Mouse (Mus musculus) myocyte (in vitro differentiated cells): ENCODE measurements around the gene Hagh.

Source experiments
- CEBPB ChIP-seq: IDR thresholded peaks from 2 replicates; pipeline ENCODE4 v1.6.1; 2011; ENCODE audit warnings: mild to moderate bottlenecking, moderate library complexity; ENCODE audit not compliant: poor library complexity, insufficient read depth, severe bottlenecking
- MAX ChIP-seq: IDR thresholded peaks from one replicate; pipeline ENCODE4 v1.6.1; 2011; ENCODE audit warnings: low read depth, mild to moderate bottlenecking, control low read depth
- MYOD1 ChIP-seq, 3 experiments: IDR thresholded peaks; one replicate each; pipeline ENCODE4 v1.6.1; 2011; ENCODE audit warnings: control low read depth in 2 of 3, low read depth in 2 of 3, mild to moderate bottlenecking in 2 of 3, moderate library complexity in 1 of 3; ENCODE audit not compliant: insufficient read length in 2 of 3, control insufficient read depth in 1 of 3
- MYOG ChIP-seq, 3 experiments: IDR thresholded peaks; one replicate each; pipeline ENCODE4 v1.6.1; 2011; ENCODE audit warnings: control low read depth in 2 of 3, low read depth in 2 of 3, mild to moderate bottlenecking in 2 of 3; ENCODE audit not compliant: insufficient read length in 2 of 3, control insufficient read depth in 1 of 3, insufficient read depth in 1 of 3
- POLR2A ChIP-seq: IDR thresholded peaks from one replicate; pipeline ENCODE4 v1.6.1; 2011; ENCODE audit warnings: low read depth, mild to moderate bottlenecking, control low read depth, moderate library complexity; ENCODE audit not compliant: insufficient read length
- REST ChIP-seq: IDR thresholded peaks from one replicate; pipeline ENCODE4 v1.6.1; 2011; ENCODE audit warnings: mild to moderate bottlenecking, control low read depth, moderate library complexity; ENCODE audit not compliant: insufficient read depth, insufficient read length
- SRF ChIP-seq: IDR thresholded peaks from one replicate; pipeline ENCODE4 v1.6.1; 2011; ENCODE audit warnings: low read depth; ENCODE audit not compliant: control insufficient read depth, insufficient read length
- TCF12 ChIP-seq: IDR thresholded peaks from one replicate; pipeline ENCODE4 v1.6.1; 2011; ENCODE audit warnings: mild to moderate bottlenecking, control low read depth; ENCODE audit not compliant: poor library complexity, insufficient read depth, severe bottlenecking
- TCF3 ChIP-seq: IDR thresholded peaks from one replicate; pipeline ENCODE4 v1.6.1; 2011; ENCODE audit warnings: low read depth, control low read depth; ENCODE audit not compliant: insufficient read length
- USF1 ChIP-seq: IDR thresholded peaks from one replicate; pipeline ENCODE4 v1.6.1; 2011; ENCODE audit warnings: low read depth, mild to moderate bottlenecking, control low read depth, moderate library complexity

DNA sequence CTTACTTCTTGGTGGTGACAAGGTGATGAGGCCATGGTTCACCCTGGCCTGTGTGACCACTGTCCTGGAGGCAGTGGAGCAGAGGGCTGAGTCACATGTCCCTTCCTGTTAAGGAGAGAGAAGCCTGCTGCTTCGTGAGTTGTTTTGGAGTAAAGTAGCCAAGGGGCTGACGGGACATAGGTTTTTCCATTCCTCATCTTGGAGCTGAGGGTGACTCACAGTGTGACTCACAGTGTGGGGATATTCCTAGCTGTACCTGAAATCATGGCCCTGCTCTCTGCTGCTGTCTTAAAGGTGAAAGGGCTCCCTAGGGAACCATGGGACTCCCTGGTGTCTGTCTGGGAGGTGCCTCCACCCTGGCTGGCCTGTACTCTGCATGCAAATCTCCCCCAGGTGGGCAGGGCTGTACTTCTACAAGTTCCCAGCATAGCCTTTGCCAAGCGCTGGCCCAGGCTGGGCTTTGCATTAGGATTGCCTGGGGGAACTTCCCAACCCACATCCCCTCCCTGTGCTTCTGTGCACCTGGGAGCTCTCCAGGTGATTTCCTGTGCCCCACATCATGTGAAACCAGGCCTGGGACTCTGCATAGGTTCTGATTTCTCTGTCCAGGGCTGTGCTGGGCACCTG is 16.0 kb downstream of the Hagh start:
- TF ChIP-seq MYOG (IDR thresholded peaks at IDR 0.05; ENCODE audit: control insufficient read depth in 1 of 3, insufficient read depth in 1 of 3, insufficient read length in 2 of 3, low read depth in 2 of 3) = no peak
- no peak for TF ChIP-seq TCF3
- no peak for TF ChIP-seq POLR2A
- peak; percentile 46 for TF ChIP-seq USF1
- TF ChIP-seq MAX = no peak
- TF ChIP-seq SRF = no peak
- no peak for TF ChIP-seq REST
- TF ChIP-seq TCF12 = no peak
- no peak for TF ChIP-seq MYOD1 (IDR thresholded peaks at IDR 0.05; ENCODE audit: control insufficient read depth in 1 of 3, insufficient read length in 2 of 3, low read depth in 2 of 3)
- no peak for TF ChIP-seq CEBPB
